Mouse (Mus musculus) right cerebral cortex, adult 2 months (tissue): Measurements from ENCODE around the gene Plppr5.
A peak's percentile ranks its signal among the peaks of the same experiment; 100 is the strongest.

Source experiments
- DNase-seq, 2 experiments: peaks; one replicate each; pipeline ENCODE4 v3.0.0; 2021 to 2022; ENCODE audit warnings: low spot score in 2 of 2

Gene Plppr5

DNA sequence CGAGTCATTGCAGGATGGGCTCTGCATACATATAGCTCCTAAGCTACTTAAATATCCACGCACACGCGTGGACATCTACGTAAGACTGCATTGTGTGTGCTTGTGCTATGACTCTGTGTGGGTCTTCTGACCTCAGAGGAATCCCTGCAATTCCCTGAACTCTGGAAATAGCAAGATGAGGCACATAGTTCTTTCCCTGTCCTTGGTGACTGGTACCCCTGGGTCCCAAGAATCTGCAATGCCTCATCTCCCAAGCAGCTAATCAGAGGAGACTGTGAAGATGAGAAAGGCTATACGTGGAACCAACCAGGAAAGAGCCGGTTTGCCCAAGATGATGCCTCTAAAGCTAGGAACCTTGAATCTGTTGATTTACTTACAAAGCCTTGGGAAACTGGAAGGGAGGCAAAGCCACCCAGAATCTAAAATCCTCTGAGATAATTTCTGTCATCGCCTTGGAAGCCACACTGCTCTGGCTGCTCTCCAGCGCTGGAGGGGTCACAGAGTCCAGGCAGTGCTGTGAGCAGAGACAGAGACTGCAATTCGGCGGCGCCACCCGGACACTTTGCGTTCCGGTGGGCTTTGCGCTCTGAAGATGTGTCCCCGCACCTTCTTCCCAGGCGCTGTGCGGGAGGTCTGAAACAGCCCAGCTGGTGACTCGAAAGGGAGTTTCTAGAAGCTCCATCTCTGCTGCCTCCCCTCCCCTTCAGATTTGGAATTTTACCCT, at the start of gene Plppr5:
TSS of gene Plppr5 (plus strand) at position 308 of the 724 bp plus-strand sequence.
- DNase-seq = peak; percentile 54 to 65

DNA sequence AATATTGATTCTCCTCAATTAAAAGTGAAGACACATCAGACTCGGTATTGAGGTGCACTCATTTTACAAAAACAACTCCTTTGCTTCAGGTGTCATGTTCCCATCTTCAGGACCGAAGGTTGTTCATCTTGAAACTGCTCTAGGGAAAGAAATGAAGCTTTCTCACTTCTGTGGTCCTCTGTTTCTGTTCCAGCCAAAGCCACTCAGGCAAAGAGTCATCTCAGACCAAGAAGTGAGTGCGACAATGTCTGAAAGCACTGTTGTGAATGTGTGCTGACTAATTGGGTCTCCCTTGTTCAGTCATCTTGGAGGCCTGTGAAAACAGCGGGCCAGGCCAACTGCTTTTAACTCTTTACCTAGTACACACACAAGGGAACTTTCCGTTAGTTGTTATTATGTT, 24.7 kb upstream of the Plppr5 start:
- DNase-seq = no peak

DNA sequence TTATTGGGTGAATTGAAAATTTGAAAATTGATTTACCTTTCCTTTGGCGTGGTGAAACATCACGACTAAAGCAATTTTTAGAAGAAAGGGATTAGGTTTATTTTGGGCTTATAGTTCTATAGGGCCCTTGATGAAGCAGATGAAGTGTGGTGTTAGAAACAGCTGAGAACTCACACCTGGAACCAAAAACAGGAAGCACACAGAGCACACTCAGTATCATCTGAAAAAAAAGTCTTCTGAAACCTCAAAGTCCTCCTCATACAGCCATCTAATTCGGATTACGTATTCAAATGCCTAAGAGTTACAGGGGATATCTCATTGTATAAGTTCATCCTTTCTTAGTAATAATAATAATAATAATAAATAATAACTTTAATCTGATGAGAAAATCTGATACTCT, 24.1 kb upstream of the Plppr5 start:
- no peak for DNase-seq

DNA sequence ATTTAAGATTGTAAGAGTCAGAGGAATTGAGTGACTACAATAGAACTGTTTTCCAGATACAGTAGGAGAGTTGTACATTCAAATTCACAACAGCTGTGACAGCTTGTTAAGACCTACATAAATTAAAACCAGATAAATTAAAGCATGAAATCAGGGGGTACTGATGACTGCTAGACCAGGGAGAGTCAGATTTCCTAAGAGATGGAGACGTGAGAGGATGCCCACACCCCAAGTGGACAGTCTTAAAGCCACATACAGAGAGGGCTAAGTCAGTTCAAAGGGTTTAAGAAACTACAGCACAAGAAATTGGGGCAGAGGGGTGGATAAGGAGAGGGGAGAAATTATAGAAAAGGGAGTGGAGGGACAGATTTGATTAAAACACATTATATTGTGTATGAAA, 17.7 kb upstream of the Plppr5 start:
- no peak for DNase-seq

DNA sequence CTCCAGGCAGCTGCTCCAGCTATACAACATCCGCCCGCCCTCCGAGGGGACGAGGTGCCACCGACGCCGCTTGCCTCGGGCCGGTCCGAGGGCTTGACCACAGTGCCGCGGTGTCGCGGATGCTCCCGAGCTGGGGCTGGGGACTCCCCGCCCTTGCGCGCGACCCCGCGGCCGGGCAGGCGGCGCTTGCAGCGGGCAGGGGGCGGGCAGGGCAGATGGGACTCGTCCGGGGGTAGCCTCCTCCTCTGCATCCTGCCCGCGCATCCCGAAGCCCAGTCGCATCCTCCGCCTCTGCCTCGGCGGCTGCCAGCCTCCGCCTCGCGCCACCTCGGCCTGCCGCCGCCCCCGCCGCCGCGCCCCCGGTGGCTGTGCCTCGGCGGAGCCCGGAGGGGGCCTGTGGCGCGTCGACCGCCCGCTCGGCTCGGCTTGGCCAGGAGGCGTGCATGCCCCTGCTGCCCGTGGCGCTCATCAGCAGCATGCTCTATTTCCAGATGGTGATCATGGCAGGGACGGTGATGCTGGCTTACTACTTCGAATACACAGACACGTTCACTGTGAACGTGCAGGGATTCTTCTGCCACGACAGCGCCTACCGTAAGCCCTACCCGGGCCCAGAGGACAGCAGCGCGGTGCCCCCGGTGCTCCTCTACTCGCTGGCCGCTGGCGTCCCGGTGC, 754 bp downstream of the Plppr5 start:
- peak; percentile 58 to 66 for DNase-seq

GRCm38 (mm10) chr3:117575928-117576254, 1.3 kb downstream of the Plppr5 start:
- DNase-seq = peak in 1 of 2 experiments; percentile 57

GRCm38 (mm10) chr3:117577349-117577748, 2.7 kb downstream of the Plppr5 start:
- DNase-seq = peak in 1 of 2 experiments; percentile 35

DNA sequence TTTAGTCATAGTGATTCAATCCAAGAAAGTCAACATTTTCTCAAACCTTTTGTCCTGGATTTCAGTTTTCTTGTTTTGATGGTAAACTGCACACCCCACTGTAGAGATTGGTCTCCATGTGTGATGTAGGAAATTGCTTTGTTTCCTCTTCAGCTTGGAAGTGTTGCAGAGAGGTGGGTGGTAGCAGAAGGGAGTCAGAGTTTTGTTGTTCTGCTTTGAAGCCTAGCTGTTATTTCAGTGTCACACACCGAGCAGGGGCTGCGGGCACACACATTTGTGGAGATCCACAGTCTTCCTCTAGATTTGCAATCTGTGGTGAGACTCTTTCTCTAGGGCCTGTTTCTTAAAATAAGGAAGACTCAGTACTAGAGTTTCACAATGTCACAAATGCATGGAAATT, 8.0 kb downstream of the Plppr5 start:
- DNase-seq = no peak

DNA sequence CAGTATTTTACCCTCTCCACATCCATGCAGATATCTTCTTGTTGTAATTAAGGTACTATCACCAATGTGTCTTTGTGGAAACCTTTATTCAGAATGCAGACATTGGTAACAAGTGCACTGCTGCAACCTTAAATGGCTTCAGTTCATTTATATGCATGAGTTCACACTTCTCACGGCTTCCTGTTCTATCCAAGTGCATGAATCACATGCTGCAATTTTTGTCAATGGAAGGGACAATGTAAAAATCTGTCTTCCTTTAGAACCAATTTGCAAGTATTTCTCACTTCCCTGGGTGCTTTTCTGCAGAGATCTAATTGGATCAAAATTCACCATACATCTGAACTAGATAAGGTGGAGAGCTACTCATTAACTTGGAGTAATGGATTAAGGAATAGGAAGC, 27.8 kb downstream of the Plppr5 start:
- no peak for DNase-seq

- no peak for DNase-seq
Measured at GRCm38 (mm10) chr3:117603458-117603857, 28.8 kb downstream of the Plppr5 start.

- no peak for DNase-seq
Measured at GRCm38 (mm10) chr3:117606383-117606782, 31.7 kb downstream of the Plppr5 start.

DNA sequence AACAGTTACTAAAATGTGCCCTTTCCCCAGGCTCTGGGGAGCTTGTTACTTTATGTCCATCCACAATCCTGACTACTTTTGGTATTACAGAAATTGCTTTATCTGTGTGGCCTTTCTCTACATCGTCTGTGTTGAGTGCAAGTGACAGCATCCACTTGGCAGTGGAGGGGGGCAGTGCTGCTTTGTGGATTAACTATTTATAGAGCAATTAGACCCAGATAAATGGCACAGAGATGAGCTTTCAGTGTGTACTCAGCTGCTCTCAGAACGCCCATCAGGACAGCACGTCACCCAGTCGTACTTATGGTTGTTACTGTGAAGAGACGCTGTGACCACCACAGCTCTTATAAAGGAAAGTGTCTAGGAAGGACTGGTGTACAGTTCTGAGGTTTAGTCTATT, 36.8 kb downstream of the Plppr5 start:
- DNase-seq = no peak

DNA sequence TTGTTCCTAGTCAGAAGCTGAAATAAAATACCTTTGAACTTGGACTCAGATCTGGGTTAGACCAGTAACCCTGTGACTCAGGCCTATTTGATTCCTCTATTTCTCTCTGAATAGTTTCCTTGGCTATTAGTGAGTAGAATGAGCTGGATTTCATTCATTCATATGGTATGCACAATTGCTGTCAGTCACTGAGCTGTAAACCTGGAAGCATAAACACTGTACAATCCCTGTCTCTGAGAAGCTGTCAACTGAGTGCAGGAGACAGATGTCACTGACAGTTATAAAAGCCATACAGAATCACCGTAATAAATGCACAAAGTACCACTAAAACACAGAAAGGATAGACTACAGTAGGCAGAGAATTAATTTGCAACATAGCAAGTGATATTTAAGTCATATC, 40.2 kb downstream of the Plppr5 start:
- no peak for DNase-seq

DNA sequence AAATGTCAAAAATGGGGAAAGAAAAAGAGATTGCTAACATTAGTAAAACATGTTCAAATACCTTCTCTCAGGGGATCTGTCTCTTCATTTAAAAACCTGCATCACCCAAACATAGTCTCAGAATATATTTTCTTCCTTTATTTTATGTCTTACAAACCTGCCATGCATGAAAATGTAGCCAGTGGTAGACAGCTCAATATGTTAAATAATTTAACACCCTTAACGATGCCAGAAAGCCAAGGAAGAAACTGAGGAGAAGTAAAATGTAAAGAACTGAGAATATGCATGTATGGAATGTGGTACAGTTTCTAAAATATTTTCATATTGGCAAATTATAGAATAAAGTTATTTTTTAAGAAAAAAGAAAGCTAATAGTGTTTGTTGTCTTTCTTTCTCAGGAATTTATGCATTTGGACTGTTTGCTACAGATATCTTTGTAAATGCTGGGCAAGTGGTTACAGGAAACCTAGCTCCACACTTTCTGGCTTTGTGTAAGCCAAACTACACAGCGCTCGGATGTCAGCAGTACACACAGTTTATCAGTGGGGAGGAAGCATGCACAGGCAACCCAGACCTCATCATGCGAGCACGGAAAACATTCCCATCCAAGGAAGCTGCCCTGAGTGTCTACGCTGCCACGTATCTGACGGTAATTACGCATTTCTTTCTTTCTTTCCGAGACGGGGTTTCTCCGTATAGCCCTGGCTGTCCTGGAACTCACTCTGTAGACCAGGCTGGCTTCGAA, 50.8 kb downstream of the Plppr5 start:
- DNase-seq = no peak

DNA sequence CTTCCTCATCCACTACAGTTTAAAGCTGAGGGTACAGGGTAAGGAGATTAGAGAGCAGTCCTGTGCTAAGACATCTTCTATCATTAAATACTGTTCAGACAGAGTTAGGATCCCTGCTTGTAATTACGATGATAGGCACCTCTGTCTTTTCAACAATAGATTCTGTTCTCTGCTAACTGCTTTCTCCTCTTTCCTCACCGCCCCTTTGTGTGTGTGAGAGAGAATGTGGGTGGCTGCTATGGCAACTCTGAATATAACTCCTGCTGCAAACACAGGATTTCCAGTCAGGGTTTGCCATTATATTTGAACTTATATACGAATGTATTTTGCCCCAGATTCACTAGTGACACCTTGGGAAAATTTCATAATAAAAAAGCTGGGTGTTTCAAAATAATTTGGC, 54.2 kb downstream of the Plppr5 start:
- DNase-seq = peak; percentile 63 to 70

GRCm38 (mm10) chr3:117630332-117630731, 55.7 kb downstream of the Plppr5 start:
- no peak for DNase-seq

DNA sequence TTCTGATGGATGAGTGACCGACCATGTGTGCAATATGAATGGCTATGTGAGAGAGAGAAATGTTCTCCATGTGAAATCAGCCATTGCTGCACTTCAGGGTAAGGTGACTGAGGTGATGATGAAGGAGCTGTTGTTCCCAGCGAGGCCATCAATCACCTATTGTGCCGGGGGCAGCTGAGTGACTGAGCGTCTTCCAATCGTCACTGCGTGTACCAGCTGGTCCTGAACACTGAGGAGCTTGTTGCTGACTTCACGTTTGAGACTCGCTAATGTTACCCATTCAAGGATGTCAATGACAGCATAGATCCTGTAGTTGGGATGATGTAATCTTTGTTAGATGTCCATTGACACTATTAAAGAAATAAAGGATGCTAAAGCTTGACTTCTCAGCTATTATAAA, 74.0 kb downstream of the Plppr5 start:
- no peak for DNase-seq

- no peak for DNase-seq
Measured at GRCm38 (mm10) chr3:117664316-117664715, 89.7 kb downstream of the Plppr5 start.

DNA sequence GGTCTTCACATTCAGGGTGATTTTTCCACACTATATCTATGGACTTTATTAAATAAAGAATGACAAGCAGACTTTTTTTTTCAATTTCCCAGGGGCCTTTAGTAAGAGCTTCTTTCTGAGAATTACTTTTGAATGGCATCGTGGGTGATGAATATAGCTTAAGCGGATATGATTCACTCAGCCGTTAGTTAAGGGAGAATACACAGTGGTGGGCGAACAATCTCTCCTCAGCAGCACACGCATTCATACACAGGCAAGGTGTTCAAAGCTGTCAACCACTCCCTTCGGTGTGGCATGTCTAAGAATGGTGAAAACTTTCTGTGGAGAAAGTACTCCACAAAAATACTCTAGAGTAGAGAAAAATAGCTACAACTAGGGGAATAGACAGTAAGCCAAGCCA, 104.6 kb downstream of the Plppr5 start:
- DNase-seq = no peak

DNA sequence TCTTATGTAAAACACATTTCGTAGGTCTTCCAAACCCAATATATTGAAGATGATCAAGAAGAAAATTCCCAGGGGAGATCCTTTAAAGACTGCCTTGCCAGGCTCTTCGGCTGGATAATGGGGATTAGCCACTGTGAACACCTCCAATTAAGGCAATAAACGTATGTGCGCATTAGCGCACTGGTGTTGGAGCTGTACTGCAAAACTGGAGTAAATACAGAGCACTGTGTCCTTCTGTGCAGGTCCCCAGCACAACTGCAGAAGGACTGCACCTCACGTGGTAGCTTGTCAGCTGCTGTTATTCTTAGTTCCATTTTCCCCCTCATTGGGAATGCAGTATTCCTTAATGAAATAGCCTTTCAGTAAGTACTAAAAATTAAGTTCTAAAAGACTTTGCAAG, 110.0 kb downstream of the Plppr5 start:
- no peak for DNase-seq

DNA sequence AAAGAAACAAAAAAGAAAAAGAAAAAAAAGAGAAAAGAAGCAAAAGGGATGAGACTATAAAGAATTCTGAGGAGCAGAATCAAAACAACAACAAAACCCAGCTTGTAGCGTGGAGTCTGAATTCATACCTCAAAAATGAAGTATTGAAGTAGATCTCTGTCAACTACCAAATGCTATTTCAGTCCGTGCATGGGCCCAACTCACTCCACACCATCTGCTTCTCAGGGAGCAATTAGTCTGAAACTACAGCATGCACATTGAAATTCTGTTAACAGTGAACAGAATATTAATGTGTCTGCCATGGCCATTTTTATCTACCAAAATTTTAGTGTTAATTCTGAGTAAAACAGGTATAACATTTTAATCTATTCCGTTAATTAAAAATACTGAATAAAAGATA, 111.4 kb downstream of the Plppr5 start:
- DNase-seq = peak; percentile 40 to 56

- DNase-seq = peak; percentile 58 to 67
Measured at GRCm38 (mm10) chr3:117686648-117687047, 112.0 kb downstream of the Plppr5 start.

DNA sequence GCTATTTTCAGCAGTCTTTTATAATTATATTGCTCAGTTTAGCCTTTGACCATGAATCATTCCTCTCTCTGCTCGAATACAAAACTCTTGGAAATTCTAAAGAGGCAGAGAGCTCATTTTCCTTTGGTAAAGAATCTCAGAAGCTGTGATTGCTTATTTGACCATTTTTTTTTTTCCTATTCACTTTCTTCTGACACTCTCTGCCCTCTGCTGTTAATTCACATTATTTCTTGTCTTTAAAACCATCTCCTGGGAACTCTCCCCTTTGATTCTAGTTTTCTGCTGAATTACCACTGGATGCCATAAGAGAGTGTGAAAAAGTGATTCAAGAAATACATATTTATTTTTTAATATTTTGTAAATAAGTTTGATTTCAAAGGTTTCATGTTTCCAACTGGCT, 120.1 kb downstream of the Plppr5 start:
- no peak for DNase-seq
